Mouse (Mus musculus) adipocyte (in vitro differentiated cells): ENCODE measurements around the gene Zcchc7.
"Not testable (repeated sequence)": the region's sequence is repeated elsewhere in the genome, so short reads cannot be mapped to it uniquely, and the experiment has no call there.

Experiments
- DNase-seq: peaks from one replicate; pipeline ENCODE4 v3.0.0-alpha.2; 2016; ENCODE audit warnings: low spot score

Zcchc7 gene

GRCm38 (mm10) chr4:44917312-44917848, 161.7 kb downstream of the Zcchc7 start:
- no peak for DNase-seq

- DNase-seq: no peak
Observed at GRCm38 (mm10) chr4:44917907-44918306, 162.2 kb downstream of the Zcchc7 start.

GRCm38 (mm10) chr4:44920831-44921230, 165.2 kb downstream of the Zcchc7 start:
- DNase-seq: no peak

- no peak for DNase-seq
Observed at GRCm38 (mm10) chr4:44922466-44923128, 166.9 kb downstream of the Zcchc7 start.

GRCm38 (mm10) chr4:44923129-44923481, 167.4 kb downstream of the Zcchc7 start:
- DNase-seq: no peak

GRCm38 (mm10) chr4:44927934-44928333, 172.3 kb downstream of the Zcchc7 start:
- DNase-seq: no peak

GRCm38 (mm10) chr4:44928790-44929189, 173.1 kb downstream of the Zcchc7 start:
- DNase-seq: no peak

- DNase-seq: no peak
Observed at GRCm38 (mm10) chr4:44930406-44930805, 174.7 kb downstream of the Zcchc7 start.

- DNase-seq: no peak
Observed at GRCm38 (mm10) chr4:44931732-44932131, 176.1 kb downstream of the Zcchc7 start.

GRCm38 (mm10) chr4:44938359-44939340, 183.0 kb downstream of the Zcchc7 start:
- DNase-seq: no peak

- no peak for DNase-seq
Observed at GRCm38 (mm10) chr4:44939576-44940249, 184.0 kb downstream of the Zcchc7 start.

GRCm38 (mm10) chr4:44940286-44940685, 184.6 kb downstream of the Zcchc7 start:
- DNase-seq: no peak

- no peak for DNase-seq
Observed at GRCm38 (mm10) chr4:44942237-44942636, 186.6 kb downstream of the Zcchc7 start.

GRCm38 (mm10) chr4:44943480-44943879, 187.8 kb downstream of the Zcchc7 start:
- DNase-seq: no peak

GRCm38 (mm10) chr4:44944426-44945075, 188.9 kb downstream of the Zcchc7 start:
- DNase-seq: no peak

- DNase-seq: not testable (repeated sequence)
Observed at GRCm38 (mm10) chr4:44946126-44946525, 190.4 kb downstream of the Zcchc7 start.

GRCm38 (mm10) chr4:44947464-44947863, 191.8 kb downstream of the Zcchc7 start:
- DNase-seq: no peak

- no peak for DNase-seq
Observed at GRCm38 (mm10) chr4:44948314-44948713, 192.6 kb downstream of the Zcchc7 start.

GRCm38 (mm10) chr4:44953041-44953440, 197.4 kb downstream of the Zcchc7 start:
- peak; percentile 33 for DNase-seq

- DNase-seq: no peak
Observed at GRCm38 (mm10) chr4:44958776-44959175, 203.1 kb downstream of the Zcchc7 start.

GRCm38 (mm10) chr4:44959220-44959619, 203.5 kb downstream of the Zcchc7 start:
- DNase-seq: no peak

GRCm38 (mm10) chr4:44963156-44963555, 207.5 kb downstream of the Zcchc7 start:
- no peak for DNase-seq
